Mouse (Mus musculus) adrenal gland, postnatal 10 days (tissue): ENCODE results near the gene Fto. TPM values are rescaled to one million over a fixed set of nuclear protein-coding genes. Genes with fewer than 3 reads are reported as not detected.
A peak's percentile ranks its signal among the peaks of the same experiment; 100 is the strongest.

Experiments used
- DNase-seq: peaks from one replicate; pipeline ENCODE4 v3.0.0; 2021; ENCODE audit warnings: mixed read lengths
- total RNA-seq, 2 experiments: library from RNA; stranded (reverse); gene quantifications; 2 replicates each; pipeline ENCODE4 v1.2.3; 2021

The Fto gene
- total RNA-seq, 2 experiments from 2014 or later = 64.6 to 79.4 TPM

GRCm38 (mm10) chr8:91448667-91449329, 135.5 kb downstream of the Fto start:
- DNase-seq = no peak

- no peak for DNase-seq
Measured at GRCm38 (mm10) chr8:91454926-91455325, 141.6 kb downstream of the Fto start.

DNA sequence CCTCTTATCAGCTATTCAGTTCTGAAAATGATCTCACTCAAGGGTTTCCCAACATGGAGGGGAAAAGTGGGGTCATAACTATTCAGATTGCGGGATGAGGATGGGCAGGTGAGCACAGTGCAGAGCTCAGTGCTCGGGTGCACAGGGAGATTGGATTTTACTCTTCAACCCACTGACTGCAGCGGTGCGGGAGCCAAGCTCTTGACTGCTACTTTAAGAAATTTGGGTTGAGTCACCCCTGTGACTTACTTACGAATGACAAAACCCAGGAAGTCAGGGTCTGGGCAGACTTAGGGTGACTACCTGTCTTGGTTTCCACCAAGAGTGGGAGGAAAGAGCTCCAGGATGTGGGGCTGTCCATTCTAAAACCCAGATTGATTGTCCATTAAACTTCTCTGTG, 142.3 kb downstream of the Fto start:
- DNase-seq = no peak

DNA sequence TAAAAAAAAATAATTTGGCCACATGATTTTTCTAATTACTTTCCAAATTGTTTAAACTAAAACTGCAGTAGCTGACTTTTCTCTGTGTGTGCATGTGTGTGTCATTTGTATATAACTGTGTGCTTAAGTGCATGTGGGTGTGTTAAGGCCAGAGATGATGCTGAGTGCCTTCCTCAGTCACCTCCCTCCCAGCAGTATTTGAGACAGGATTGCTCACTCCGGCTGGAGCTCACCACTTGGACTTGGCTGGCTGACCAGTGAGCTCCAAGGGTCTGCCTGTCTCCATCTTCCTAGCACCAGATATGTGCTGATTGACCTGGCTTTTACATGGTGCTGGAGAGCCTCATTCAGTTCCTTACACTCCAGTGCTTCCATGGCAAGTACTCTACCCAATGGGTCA, 144.7 kb downstream of the Fto start:
- no peak for DNase-seq

DNA sequence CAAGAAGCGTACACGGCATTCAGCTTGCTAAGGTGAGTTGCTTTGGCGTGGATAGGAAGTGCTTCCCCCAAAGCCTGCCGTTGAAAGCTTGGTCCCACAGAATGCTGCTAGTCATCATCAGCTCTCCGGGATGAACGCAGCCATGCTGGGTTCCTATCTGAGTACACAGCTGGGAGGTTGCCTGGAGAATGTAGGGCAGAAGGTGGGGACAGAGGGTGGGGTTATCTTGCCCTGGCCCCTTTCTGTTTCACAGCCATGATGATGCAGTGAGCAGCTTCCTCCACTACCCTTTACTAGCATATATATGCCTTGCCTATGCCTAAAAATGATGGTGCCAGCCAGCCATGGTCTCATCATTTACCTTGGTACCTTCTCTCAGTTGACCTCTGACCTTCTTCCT, 147.6 kb downstream of the Fto start:
- DNase-seq = no peak

DNA sequence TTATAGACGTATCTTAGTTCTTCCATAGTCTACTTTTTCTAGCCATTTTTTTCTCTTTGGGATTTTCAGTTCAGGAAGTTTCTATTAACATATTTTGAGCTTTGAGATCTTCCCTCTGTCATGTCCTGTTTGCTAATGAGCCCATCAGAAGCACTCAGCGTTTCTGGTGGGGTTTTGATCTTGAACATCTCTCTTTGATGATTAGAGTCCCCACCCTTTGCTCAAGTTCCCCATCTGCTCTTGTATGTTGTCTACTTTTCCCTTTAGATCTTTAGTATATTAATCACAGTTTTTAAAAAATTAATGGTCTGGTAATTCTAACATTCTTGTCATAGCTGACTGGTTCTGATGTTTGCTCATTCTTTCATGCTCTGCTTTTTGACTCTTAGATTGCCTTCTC, 150.4 kb downstream of the Fto start:
- no peak for DNase-seq

DNA sequence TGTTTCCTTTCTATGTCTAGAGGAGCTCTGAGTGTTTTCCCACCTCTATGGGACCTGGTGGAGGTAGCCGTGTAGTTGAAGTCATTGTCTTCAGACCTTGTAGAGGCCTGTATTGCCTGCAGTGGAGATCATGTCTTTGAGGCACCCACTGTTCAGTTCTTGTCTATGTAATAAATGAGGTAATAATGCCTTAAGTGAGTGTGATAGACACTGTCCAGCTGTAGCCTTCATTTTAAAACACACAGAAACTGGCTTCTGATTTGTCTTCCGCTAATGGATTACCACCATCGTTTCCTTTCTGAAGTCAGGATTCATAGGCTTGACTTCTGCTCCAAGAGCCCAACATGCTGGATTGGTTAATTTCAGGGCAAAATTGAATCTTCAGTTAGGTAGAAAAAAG, 154.1 kb downstream of the Fto start:
- DNase-seq = no peak

- DNase-seq = no peak
Measured at GRCm38 (mm10) chr8:91467881-91468534, 154.7 kb downstream of the Fto start.

GRCm38 (mm10) chr8:91469441-91469840, 156.1 kb downstream of the Fto start:
- DNase-seq = no peak

DNA sequence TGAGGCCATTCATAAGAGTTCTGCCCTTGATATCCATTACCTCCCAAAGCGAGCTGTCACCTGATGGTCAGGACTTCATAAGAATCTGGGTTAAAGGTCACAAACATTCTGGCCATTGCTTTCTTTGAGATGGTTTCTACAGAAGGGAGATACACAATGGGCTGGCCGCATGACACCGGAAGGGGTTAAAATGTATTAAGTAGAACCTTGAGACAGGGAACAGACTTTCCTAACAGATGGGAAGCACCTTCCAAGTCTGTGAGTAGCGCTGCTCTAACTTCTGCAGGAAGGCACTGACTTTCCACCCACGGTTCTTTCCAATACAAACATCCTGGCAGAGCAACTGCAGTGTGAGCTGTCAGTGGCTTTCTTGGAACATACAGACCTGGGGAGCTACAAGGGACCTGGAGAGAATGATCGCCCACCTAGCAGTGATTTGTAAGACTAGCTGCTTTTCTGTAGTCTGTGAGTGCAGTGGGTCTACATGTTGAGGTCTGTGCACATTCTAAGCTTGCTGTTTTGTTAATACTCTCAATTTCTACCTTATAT, 161.5 kb downstream of the Fto start:
- no peak for DNase-seq

- DNase-seq = no peak
Measured at GRCm38 (mm10) chr8:91476988-91477387, 163.7 kb downstream of the Fto start.

DNA sequence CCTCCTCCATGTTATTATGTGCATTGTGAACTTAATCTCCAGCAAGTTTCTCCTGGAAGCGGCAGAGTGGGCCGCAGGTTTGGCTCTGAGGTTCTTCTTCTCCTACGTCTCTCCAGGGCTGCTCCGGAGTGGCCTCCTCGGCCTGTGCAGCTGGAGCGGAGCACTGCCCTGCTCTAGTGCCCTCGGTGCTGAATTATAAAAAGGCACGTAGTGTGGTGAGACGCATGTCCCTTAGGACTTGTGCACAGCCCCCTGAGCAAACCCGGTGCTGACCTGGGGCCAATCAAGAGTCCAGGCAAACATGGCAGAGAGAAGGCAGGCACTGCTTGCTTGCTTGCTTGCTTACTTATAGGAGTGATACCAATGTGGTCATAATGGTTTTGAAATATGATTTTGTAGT, 164.1 kb downstream of the Fto start:
- DNase-seq = no peak

- no peak for DNase-seq
Measured at GRCm38 (mm10) chr8:91482511-91482910, 169.2 kb downstream of the Fto start.

DNA sequence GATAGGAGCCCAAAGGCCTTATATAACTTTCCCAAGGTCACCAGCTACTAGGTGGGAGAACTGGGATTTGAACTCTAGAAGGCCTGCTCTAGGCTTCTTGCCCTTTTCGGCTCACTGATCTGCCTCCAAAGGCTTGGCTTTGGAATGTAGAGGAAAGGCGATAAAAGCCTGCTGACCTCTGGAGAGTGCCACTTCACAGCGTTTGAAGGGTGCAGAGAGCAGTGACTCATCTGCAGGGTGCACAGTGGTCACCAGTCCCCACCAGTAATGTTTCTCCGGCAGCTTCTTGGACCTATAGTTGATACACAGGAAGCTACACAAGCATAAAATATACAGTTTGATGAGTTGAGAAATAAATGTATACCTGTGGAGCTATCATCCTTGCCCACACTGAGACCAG, 173.1 kb downstream of the Fto start:
- no peak for DNase-seq

DNA sequence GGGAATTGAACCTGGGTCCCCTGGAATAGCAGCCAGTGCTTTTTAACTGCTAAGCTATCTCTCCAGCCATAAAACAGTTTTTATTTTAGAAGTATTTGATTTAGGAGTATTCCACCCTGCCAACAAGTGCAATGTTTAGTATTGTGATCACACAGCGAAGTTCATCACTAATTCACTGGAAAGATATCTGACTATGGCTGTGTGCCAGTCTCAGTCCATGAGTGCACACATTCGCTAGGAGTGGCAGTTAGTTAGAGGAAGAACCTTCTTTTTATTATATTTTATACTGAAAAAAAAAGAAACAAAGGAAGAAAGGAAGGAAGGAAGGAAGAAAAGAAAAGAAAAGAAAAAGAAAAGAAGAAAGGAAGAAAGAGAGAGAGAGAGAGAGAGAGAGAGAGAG, 174.1 kb downstream of the Fto start:
- no peak for DNase-seq

GRCm38 (mm10) chr8:91488086-91488783, 174.9 kb downstream of the Fto start:
- DNase-seq = peak; percentile 82

DNA sequence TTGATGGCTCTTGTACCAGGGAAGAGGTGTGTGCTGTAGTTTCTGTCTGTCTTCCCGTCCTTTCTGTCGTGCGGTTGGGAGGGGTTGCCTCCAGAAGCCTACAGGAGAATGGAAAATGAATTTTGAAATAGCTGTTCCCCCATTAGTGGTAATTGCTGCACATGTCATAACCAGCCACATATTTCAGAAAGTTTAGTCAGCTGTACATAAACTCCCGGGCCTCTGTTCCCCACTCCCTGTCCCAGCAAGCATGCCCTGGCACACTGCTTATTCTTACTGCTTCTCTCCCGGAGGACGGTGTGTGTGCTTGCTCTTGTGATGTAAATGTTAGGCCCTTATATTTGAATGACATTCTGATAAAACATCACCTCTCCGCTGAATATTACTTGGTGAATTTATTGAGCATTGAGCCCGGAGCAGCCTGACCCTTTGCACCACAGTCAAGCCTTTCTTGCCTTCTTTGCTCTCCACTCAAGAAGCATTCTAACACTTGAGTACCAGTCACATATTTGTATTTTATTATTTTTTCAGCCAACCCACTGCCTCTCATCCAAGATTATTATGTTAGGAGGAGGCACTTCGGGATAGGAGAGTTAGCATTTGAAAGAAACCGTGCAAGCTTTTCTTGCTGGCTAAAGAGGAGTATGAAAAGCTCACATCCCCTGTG, 175.6 kb downstream of the Fto start:
- DNase-seq = no peak

DNA sequence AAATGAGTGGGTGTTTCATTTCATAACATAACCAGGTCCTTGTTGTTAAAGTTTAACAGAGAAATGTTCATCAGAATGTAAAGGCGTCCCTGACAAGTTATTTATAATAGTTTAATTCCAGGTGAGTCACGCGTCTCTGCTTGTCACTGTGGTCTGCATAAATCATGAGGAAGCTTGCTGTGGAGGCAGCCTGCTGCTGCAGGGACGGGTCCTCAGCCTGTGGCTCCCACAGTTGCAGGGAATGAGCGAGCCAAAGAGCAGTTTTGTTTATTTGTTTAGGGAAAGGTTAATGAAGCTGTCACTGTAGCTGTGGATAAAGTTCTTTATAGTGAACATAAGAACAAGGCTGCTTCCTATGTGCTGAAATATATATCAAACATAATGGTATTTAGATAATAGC, 176.7 kb downstream of the Fto start:
- no peak for DNase-seq

DNA sequence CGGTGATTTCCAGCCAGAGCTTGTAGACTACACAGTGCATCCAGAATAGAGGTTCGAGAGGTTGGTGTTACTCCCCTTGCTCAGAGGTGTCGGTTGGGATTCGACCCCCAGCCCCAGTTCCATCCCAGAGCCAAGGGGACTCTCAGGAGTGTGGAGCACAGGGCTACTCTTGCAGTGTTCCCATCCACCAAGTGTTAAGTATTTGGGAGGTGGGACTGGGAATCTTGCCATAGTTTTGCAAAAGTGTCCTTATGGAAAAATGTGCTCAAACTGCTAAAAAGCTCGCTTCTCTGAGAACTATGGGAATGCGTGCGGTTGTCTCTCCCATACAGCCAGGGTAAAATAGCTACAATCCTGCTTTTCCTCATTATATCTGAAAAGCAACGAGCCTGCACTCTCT, 180.0 kb downstream of the Fto start:
- DNase-seq = no peak

DNA sequence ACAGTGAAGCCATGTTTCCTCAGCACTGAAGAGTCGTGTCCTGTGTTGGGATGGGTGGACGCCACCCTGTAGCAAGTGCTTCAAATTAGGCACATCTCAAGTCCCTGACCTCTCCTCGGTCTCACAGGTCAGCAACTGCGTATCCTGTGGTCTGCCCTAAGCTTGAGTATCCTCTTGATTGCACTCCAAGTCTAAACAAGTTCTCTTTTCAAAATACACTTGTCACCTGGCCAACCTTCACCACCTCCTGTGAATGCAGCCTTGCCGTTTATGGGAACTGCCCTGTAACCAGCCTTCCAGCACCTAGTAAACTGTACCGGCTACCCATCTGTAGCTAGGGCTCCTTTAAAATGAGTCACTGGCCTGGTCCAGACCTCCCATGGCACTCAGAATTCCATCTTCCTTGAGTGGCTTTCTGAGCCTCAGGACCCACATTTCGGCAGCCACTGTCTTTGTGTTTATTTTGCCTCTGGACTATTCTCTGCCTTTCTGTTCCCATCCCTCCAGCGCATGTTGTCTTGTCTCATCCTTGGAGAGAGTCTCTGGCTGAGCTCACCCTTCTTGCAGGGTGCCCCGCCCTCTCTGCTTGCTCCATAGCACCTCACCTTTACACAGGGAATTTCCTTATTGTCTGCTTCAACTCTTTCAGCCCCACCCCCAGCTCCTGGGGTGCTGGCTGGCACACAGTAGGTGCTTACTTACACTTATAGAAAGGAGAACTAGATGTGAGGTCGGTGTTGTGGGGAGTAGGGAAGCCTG, 181.4 kb downstream of the Fto start:
- DNase-seq = no peak

GRCm38 (mm10) chr8:91495260-91495601, 181.9 kb downstream of the Fto start:
- no peak for DNase-seq

DNA sequence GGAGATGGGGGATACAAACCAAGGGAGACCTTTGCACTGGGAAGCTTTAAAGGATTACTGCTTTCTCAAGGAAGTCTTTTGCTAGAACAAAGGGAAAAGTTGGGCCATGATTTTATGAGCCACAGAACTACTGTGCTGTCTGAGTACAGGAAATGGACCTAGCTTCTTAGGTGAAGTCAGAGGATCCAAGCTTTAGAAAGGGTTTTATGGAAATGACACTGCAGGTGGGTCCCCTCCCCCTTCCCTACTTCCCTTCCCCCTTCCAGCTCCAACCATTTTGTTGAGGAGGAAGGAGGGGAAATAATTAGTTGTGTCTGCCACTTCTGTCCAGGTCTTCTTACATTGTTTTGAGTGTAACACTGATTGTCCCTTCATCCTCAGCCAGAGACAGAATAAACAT, 182.7 kb downstream of the Fto start:
- DNase-seq = no peak
